Mouse (Mus musculus) ovary, adult 18-20 months (tissue): Measurements from ENCODE around the gene Abhd14a.
"Not testable (repeated sequence)": the region's sequence is repeated elsewhere in the genome, so short reads cannot be mapped to it uniquely, and the experiment has no call there.

ENCODE experiments used
- DNase-seq: peaks from one replicate; pipeline ENCODE4 v3.0.0; 2022; ENCODE audit warnings: low spot score, mixed read lengths

Gene Abhd14a

DNA sequence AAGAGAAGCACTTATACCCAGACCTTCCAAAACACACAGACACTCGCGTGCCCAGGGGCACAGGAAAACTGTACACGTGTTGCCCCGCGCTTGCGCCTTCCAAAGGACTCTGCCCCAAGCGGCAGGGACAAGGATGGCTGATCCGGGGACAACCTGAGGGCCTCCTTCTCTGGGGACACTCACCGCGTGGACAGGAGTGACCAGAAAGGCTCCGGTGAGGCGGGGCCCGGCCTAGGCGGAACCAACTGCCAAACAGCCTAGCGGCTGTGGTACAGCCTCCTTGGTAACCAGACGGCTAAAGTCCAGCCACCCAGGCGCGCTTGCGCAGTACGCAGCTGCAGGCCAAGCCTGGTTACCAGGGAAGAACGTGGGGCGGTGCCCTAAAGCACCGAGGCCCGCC is at the start of gene Abhd14a, which contains the start of gene Abhd14b:
Abhd14a (minus strand) TSS at position 331 of the 400 bp plus-strand sequence.
Abhd14b (plus strand) TSS at position 112 of the 400 bp plus-strand sequence.
- peak; percentile 92 for DNase-seq

- DNase-seq = not testable (repeated sequence)
Observed at GRCm38 (mm10) chr9:106487602-106488001, 40.1 kb upstream of the Abhd14a start.

DNA sequence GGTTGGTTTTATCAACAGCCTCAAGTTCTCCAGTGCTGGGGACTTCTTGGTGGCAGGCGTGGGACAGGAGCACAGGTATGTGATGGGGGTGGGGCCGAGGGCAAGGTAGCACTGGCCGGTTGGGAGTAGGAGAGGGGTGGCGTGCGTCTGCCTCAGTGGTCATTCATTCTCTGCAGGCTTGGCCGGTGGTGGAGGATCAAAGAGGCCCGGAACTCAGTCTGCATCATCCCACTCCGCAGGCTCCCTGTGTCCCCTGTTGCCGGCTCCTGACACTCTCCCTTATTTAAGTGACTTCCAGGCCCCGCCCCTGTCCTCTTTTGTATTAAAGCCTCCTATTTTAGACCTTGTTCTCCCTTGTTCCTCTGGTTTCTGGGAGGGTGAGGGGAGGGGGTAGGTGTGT is 37.6 kb upstream of the Abhd14a start:
- DNase-seq = no peak

- no peak for DNase-seq
Observed at GRCm38 (mm10) chr9:106483606-106484005, 36.1 kb upstream of the Abhd14a start.

- DNase-seq = no peak
Observed at GRCm38 (mm10) chr9:106483136-106483535, 35.7 kb upstream of the Abhd14a start.

DNA sequence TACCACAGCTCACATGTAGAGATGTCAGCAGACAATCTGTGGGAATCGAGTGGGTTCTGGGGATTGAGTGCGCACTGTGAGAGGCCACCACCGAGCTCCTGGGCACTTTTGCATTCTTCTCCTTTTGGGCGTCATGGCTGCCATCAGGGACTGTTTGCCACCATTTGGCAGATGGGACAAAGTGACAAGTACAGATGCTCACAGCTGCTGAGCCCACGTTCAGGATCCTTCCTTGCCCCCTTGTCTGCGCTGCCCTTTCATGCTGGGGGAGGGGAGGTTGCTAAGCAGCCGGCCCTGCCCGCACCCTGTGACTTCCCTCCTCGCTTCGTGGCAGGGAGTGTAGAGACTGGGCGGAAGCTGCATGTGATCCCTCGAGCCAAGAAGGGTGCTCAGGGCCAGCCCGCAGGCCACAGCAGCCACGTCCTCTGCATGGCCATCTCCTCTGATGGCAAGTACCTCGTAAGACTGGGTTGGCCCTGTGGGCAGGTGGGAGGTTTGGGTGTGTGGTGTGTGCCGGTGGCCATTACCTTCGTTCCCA is 35.2 kb upstream of the Abhd14a start:
- DNase-seq = no peak

DNA sequence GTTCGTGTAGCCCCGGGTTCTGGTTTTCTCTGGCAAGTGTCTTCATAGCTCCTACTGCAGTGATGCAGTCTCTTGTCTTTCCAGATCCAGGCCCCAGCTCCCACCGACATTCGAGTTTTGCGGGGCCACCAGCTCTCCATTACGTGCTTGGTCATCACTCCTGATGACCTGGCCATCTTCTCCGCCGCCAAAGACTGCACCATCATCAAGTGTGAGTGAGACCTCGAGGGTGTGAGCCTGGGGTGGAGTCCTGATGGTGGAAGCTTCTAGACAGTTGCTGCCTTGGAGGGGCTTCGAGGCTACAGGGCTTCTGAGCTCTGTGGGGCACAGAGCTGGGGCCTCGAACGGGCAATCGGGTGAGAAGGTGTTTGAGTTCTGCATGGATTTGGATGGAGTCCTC is 34.2 kb upstream of the Abhd14a start:
- no peak for DNase-seq

- DNase-seq = no peak
Observed at GRCm38 (mm10) chr9:106481075-106481474, 33.6 kb upstream of the Abhd14a start.

DNA sequence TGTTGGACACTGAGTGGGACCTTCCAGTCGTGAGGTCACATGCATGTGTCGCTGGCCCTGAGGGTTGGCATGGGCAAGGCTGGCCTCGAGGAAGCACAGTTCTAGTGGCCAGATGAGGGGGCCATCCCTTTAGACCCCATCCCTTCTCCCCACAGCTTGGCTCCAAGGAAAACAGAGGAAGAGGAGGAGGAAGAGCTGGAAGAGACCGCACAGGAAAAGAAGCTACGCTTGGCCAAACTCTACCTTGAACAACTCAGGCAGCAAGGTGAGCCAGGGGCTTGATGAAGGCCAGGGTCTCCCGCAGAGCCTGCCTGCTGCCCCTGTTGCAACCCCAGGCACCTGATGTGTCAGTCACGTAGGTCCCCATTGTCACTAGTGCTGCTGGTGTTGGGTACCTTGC is 33.1 kb upstream of the Abhd14a start:
- no peak for DNase-seq

- DNase-seq = no peak
Observed at GRCm38 (mm10) chr9:106478101-106478500, 30.6 kb upstream of the Abhd14a start.

DNA sequence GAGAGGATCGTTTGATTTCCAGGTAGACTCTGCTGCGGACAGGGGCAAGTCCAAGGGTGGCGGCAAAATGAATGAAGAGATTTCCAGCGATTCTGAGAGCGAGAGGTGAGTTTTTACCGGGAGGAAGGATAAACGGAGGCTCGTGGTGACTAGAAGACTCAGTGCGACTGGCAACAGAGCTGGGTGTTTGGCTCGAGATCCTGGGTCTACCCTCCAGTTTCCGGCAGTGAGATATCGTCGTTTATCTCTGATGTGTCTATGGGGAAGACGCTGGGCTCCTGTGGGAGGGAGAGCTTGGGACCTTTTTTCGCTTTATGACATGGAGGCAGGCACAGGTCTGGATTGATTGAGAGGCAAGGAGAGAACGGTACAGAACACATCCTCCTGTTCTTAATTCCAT is 30.2 kb upstream of the Abhd14a start:
- DNase-seq = no peak

DNA sequence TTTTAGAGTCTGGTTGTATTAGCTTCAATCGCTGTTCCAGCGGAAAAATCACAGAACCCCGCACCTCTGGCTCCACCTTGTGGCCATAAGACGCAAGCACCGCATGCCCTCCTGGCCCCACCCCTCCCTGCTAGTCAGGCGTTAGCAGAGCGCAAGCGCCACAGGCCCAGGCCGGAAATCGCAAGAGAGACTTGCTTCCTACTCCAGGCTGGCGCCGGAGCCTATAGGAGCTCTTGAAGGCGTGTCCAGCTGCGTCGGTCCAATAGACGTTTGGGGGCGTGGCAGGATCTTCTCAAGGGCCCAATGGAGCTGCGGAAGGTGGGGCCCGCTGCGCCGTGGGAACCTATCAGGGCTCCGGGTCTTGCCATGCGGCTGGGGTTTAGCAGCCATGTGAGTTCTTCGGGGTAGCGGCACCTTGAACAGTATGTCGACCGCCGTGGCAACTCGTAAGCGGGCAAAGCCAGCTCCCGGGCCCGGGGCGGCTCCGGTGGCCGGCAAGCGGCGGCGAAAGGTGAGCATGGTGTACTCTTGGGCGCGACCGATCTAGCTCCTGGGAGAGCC is 29.5 kb upstream of the Abhd14a start, which contains the start of gene Parp3:
Parp3 (minus strand) TSS at position 26 of the 561 bp plus-strand sequence.
- peak; percentile 100 for DNase-seq

DNA sequence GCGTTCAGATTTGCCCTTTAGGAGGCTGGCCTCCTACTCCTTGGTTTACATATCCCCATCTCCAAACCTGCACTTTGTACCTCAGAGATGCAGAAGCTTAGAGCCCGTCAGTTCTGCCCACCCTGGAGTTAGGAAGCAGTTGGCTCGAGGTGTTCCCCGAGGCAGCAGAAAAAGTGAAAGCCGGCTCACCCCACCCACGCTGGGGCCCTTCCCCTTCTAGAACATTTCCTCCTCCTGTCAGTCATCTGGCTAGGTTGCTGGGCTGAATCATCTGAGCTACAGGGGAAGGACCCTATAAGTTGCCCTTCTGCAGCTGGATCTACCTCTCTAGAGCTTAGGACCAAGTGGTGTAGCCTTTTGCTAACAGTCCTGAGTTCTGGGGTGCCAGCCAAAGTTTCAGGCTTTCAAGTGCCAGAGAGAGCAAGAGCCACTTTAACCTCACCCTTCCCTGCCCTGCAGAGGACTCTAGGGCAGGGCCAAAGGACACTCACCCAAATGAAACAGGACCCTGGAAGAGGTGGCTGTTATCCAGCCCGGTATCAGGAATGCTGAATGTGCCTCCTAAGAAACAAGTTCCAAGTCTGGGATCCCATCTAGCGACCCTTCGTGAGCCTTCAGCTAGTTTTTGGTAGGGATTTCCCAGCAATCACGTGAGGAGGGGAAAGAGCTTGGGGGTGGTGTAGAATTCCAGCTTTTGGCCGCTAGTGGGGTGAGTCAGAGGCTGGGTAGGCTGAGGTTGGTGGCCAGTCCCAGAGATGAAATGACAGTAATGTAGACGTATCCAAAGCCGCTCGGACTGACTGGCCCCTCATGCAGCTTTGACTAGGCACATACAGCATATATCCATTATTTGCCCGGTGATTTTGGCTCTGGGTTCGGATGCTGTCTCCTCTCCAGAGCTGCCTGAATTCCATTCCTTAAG is 28.8 kb upstream of the Abhd14a start:
- DNase-seq = peak; percentile 43

DNA sequence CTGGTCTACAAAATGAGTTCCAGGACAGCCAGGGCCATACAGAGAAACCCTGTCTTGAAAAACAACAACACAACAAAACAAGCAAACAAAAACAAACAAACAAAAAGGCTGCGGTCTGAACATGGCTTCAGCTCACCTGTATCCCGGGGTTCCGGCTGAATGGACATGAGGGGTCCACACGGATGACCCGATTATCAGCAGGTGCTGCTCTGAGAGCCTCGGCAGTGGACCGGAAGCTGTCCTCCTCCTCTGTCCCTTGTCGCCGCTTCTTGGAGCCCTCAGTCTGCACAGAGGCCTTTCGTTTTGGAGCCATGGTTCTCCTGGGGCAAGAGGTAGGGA is 28.2 kb upstream of the Abhd14a start, which contains the start of gene Rrp9:
Rrp9 (plus strand) TSS at position 301 of the 339 bp plus-strand sequence.
- no peak for DNase-seq

GRCm38 (mm10) chr9:106475046-106475445 is 27.6 kb upstream of the Abhd14a start:
- no peak for DNase-seq

DNA sequence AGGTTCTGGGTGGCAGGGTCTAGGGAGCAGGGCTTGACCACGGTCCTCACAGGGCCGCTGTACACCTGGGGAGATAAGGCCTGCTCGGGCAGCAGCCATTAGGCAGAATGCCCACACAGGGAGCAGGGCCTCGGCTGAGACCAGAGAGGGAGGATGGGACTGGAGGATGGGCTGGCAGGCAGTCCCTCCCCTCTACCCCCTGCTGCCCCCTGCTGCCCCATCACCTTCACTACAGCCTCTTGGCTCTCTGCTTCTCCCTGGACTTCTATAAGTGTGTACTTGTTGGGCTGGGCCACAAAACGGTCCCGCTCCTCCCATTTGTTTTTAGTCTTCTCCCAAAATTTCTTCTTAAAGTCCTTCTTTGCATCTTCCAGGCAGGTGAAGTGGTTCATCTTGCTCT is 27.0 kb upstream of the Abhd14a start:
- DNase-seq = peak; percentile 59

DNA sequence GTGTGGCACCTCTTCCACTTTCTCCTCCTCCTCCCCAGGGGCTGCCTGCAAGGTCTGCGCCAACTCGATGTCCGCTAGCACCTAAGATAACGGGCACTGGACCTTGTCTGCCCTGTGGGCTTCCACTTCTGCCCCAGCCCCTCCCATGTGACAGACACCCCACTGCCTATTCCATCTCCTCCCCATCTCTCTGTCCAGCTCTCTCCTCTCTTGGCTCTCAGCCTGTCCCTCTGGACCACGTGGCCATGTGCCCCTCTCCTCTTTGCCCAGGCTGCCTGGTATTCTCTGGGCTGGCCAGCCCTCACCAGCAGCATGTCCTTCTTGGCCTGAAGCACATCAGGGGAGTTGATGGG is 26.3 kb upstream of the Abhd14a start:
- no peak for DNase-seq

- DNase-seq = no peak
Observed at GRCm38 (mm10) chr9:106473081-106473752, 25.7 kb upstream of the Abhd14a start.

GRCm38 (mm10) chr9:106472321-106472720 is 24.8 kb upstream of the Abhd14a start:
- no peak for DNase-seq

DNA sequence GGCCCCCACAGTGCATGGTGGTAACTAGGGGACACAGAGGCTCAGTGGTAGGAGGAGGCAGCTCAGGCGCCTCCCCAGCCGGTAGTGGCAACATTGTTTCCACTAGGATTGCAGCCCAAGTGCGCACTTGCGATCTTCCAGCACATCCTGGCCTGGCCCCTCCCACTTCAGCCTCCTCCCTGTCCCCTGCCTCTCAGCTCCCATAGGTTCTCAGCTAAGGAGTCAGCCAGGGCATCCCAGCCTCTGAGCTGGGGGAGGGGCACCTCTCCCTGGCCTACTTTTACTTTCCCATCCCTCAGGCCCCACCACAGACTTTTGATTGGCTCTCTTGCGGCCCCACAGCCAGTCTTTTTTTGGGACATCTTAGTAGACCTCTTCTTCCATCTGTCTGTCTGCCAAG is 24.4 kb upstream of the Abhd14a start:
- no peak for DNase-seq

GRCm38 (mm10) chr9:106470991-106471750 is 23.7 kb upstream of the Abhd14a start:
- DNase-seq = no peak

GRCm38 (mm10) chr9:106469776-106470175 is 22.3 kb upstream of the Abhd14a start:
- no peak for DNase-seq
